Comparison of ENCODE assay signal across 8 mouse cellular contexts in the genomic region with DNA sequence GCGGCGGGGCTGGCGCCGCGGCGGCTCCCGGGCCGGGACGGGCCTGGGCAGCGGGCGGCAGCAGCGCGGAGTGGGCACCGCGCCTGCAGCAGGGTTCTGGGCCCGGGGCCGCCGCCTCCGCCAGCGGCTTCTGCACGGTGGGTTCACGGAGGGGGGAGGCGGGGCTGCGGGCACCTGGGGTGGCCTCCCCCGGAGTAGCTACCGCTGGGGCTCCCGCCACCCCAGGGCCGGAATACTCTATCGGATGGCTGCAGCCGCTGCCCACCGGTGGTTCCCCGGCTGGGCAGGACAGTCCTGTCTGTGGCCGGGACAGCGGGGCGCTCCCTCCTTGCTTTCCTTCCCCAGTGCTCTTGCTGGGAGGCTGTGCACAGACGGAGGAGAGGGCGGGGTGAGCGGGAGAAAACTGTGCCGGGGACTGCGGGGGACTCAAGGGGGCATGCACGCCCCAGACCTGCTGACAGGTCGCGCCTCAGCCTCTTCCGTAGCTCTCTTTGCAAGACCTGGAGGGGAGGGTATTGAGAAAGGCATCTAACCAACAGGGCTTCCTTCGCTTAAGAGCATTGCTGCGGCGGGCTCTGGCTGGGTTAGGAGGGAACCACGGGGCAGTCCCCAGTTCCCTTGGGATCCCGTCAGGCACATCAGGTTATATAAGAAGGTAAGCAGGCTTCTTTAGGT. TPM values are rescaled to one million over a fixed set of nuclear protein-coding genes. Genes with fewer than 3 reads are reported as not detected.
DNase-seq lines count a peak whose midpoint lies in the region; ATAC-seq and TF ChIP-seq lines count a peak whose summit lies in the region.

No protein-coding gene starts in this region.

- under 1% methylated on average over 49 of the region's 49 CpGs for WGBS in heart, embryonic 10.5 days
- 2% methylated on average over 27 of the region's 49 CpGs for WGBS in spleen, adult 2 months

- H3K27me3 ChIP-seq in heart, embryonic 10.5 days (ENCODE audit: insufficient read depth, poor library complexity, severe bottlenecking): peaks cover 7% of the 10 kb centered on the region; the same call in 1 of the 2 replicates
- peaks cover 4% of the 10 kb centered on the region for H3K27me3 ChIP-seq in spleen, adult 2 months (ENCODE audit: control insufficient read depth, insufficient read depth, low read length)

- peaks cover 58% of the 10 kb centered on the region for H3K4me1 ChIP-seq in heart, embryonic 10.5 days
- H3K4me1 ChIP-seq in spleen, adult 2 months (ENCODE audit: control insufficient read depth, insufficient read depth, insufficient read length): peaks cover 6% of the 10 kb centered on the region

- no peaks in the 10 kb centered on the region for H3K36me3 ChIP-seq in heart, embryonic 10.5 days
- no peaks in the 10 kb centered on the region for H3K36me3 ChIP-seq in spleen, adult 2 months (ENCODE audit: control insufficient read depth, insufficient read depth, low read length)

- no peak for TF ChIP-seq POLR2A in spleen, adult 2 months (IDR thresholded peaks at IDR 0.05; ENCODE audit: low read depth, low read length)

- DNase-seq in CD4-positive helper T cell, adult 2 months (ENCODE audit: low read depth, low spot score): peak; percentile 46
- DNase-seq in Muller cell, postnatal 12 days (ENCODE audit: inconsistent ontology term): peak; percentile 68
- peak; percentile 58 to 59 for DNase-seq in cerebellum, postnatal 36 days
- DNase-seq in heart, embryonic 10.5 days (ENCODE audit: low spot score): peak; percentile 85
- peak; percentile 64 for DNase-seq in kidney, postnatal 10 days
- peak in 1 of 2 experiments; percentile 10 for DNase-seq in spleen, adult 2 months (ENCODE audit: low read depth in 1 of 2, low spot score in 2 of 2)
- no peak for DNase-seq in layer of hippocampus, adult 9-10 months (ENCODE audit: low spot score)

- H3K4me3 ChIP-seq in heart, embryonic 10.5 days: peak overlapping the region; percentile 84
- H3K4me3 ChIP-seq in spleen, adult 2 months (ENCODE audit: extremely low read depth, insufficient read depth, insufficient read length): peak overlapping the region; percentile 64

- peak overlapping the region; percentile 94 for H3K27ac ChIP-seq in heart, embryonic 10.5 days
- peak overlapping the region; percentile 21; the same call in 1 of the 2 replicates for H3K27ac ChIP-seq in spleen, adult 2 months (ENCODE audit: insufficient read depth, low read length)

- TF ChIP-seq CTCF in spleen, adult 2 months (IDR thresholded peaks at IDR 0.05; ENCODE audit: extremely low read depth, insufficient read depth, insufficient read length, insufficient replicate concordance): no peak

- H3K9me3 ChIP-seq in heart, embryonic 10.5 days: no peaks in the 10 kb centered on the region

- peak; percentile 54 for ATAC-seq in megakaryocyte progenitor cell, adult 5-6 weeks (replicated peaks; ENCODE audit: poor library complexity)

RNA-seq across cellular contexts. Expression of gene Jdp2, which starts 0.8 kb away (rescaled TPM):
- 0.63 and 0.68 TPM in 2 replicates for polyA plus RNA-seq in heart, embryonic 10.5 days (2016; fragmentation: Nextera tagmentation; extraction: Ambion mirVana)
- 12.9 and 18.0 TPM in 2 replicates for total RNA-seq in megakaryocyte progenitor cell, adult 5-6 weeks (2015)
- total RNA-seq in megakaryocyte progenitor cell, adult 5-6 weeks (2017): 38.1 and 46.1 TPM in 2 replicates
- 8.2 and 9.6 TPM in 2 replicates for polyA plus RNA-seq in spleen, adult 2 months (2012; rRNA removed)
